Mouse (Mus musculus) limb, embryonic 12.5 days (tissue): ENCODE results near the gene Abtb1. TPM values are rescaled to one million over a fixed set of nuclear protein-coding genes. Genes with fewer than 3 reads are reported as not detected.

Source experiments
- ATAC-seq: fragments of 200-750 bp; cut with Nextera tagmentation; 2 replicates; pipeline ENCODE4 v1.8.0; 2017; ENCODE audit warnings: low read depth, moderate TSS enrichment; ENCODE audit not compliant: insufficient number of reproducible peaks, insufficient read depth, low FRiP score, low TSS enrichment
- H3K27ac ChIP-seq: fragments of 300-500 bp; sonication (generic); 2 replicates; pipeline ENCODE4 v1.5.1; 2016; ENCODE audit warnings: mild to moderate bottlenecking, moderate library complexity
- H3K27me3 ChIP-seq: fragments of 300-500 bp; sonication (generic); 2 replicates; pipeline ENCODE4 v1.6.1; 2016; ENCODE audit warnings: mild to moderate bottlenecking, moderate library complexity
- H3K36me3 ChIP-seq: fragments of 300-500 bp; sonication (generic); 2 replicates; pipeline ENCODE4 v1.6.1; 2016; ENCODE audit warnings: mild to moderate bottlenecking, moderate library complexity
- H3K4me1 ChIP-seq: fragments of 300-500 bp; sonication (generic); replicated peaks from 2 replicates; pipeline ENCODE4 v1.6.1; 2016
- H3K4me2 ChIP-seq: fragments of 300-500 bp; sonication (generic); 2 replicates; pipeline ENCODE4 v1.6.1; 2016; ENCODE audit warnings: mild to moderate bottlenecking, moderate library complexity
- H3K4me3 ChIP-seq: fragments of 300-500 bp; sonication (generic); replicated peaks from 2 replicates; pipeline ENCODE4 v1.5.1; 2016; ENCODE audit warnings: mild to moderate bottlenecking
- H3K9ac ChIP-seq: fragments of 300-500 bp; sonication (generic); replicated peaks from 2 replicates; pipeline ENCODE4 v1.6.1; 2016; ENCODE audit warnings: mild to moderate bottlenecking, moderate library complexity
- H3K9me3 ChIP-seq: fragments of 300-500 bp; sonication (generic); 2 replicates; pipeline ENCODE4 v1.6.1; 2016; ENCODE audit warnings: mild to moderate bottlenecking, moderate library complexity
- WGBS: fragments of 180-500 bp; shearing (Covaris S2); methylation state at CpG from one replicate; pipeline ENCODE4 v1.1.7; 2016; 5-methylcytosine and 5-hydroxymethylcytosine counted together
- polyA plus RNA-seq: library from polyadenylated mRNA; unstranded; fragments of >200 nt; fragmentation: Nextera tagmentation; extraction: Ambion mirVana; gene quantifications from 2 replicates; pipeline ENCODE4 v1.2.1, GENCODE M21; 2016

Gene Abtb1
- polyA plus RNA-seq, 1 experiment from 2014 or later: 24.6 TPM

- 3% methylated on average over 61 of the region's 74 CpGs for WGBS
- Histone ChIP-seq H3K4me2 (peak overlapping the region; percentile 96), H3K36me3 (no peaks in the 10 kb centered on the region), H3K9ac (peak overlapping the region; percentile 91), H3K4me3 (peak overlapping the region; percentile 88), H3K9me3 (no peaks in the 10 kb centered on the region), H3K27me3 (peaks cover 14% of the 10 kb centered on the region), H3K4me1 (peaks cover 26% of the 10 kb centered on the region), H3K27ac (no peak overlapping the region)
- ATAC-seq: peak; percentile 52
These were observed 32.4 kb upstream of the Abtb1 start for GRCm38 (mm10) chr6:88873965-88874867.

- Histone ChIP-seq H3K36me3 (no peaks in the 10 kb centered on the region), H3K9me3 (no peaks in the 10 kb centered on the region), H3K9ac (no peak overlapping the region), H3K4me1 (peaks cover 26% of the 10 kb centered on the region), H3K27ac (no peak overlapping the region), H3K4me2 (peak overlapping the region; percentile 96), H3K4me3 (no peak overlapping the region), H3K27me3 (peaks cover 14% of the 10 kb centered on the region)
- 41% methylated on average over 7 of the region's 7 CpGs for WGBS
- ATAC-seq: no peak
These were observed 31.0 kb upstream of the Abtb1 start for GRCm38 (mm10) chr6:88872811-88873210.

- no peak overlapping the region for H3K9ac ChIP-seq
- H3K4me3 ChIP-seq: no peak overlapping the region
- H3K27ac ChIP-seq: no peak overlapping the region
- 51% methylated on average over 8 of the region's 8 CpGs for WGBS
- H3K27me3 ChIP-seq: peaks cover 14% of the 10 kb centered on the region
- no peaks in the 10 kb centered on the region for H3K9me3 ChIP-seq
- H3K4me2 ChIP-seq: no peak overlapping the region
- no peak for ATAC-seq
- H3K4me1 ChIP-seq: peaks cover 26% of the 10 kb centered on the region
- H3K36me3 ChIP-seq: no peaks in the 10 kb centered on the region
These were observed 29.8 kb upstream of the Abtb1 start for GRCm38 (mm10) chr6:88871546-88871945.

- Histone ChIP-seq H3K27me3 (peaks cover 14% of the 10 kb centered on the region), H3K9me3 (no peaks in the 10 kb centered on the region), H3K4me3 (no peak overlapping the region), H3K4me1 (peaks cover 26% of the 10 kb centered on the region), H3K9ac (no peak overlapping the region), H3K36me3 (no peaks in the 10 kb centered on the region), H3K27ac (no peak overlapping the region), H3K4me2 (no peak overlapping the region)
- ATAC-seq: no peak
- WGBS: 74% methylated on average over 4 of the region's 4 CpGs
These were observed 28.8 kb upstream of the Abtb1 start for GRCm38 (mm10) chr6:88870594-88870993.

GRCm38 (mm10) chr6:88869459-88869858 lies 27.7 kb upstream of the Abtb1 start:
- Histone ChIP-seq H3K27me3 (peaks cover 14% of the 10 kb centered on the region), H3K9ac (no peak overlapping the region), H3K4me1 (peaks cover 24% of the 10 kb centered on the region), H3K9me3 (no peaks in the 10 kb centered on the region), H3K36me3 (peaks cover 7% of the 10 kb centered on the region), H3K4me2 (no peak overlapping the region), H3K4me3 (no peak overlapping the region), H3K27ac (no peak overlapping the region)
- no peak for ATAC-seq
- 89% methylated on average over 7 of the region's 7 CpGs for WGBS

GRCm38 (mm10) chr6:88865704-88866103 lies 23.9 kb upstream of the Abtb1 start:
- Histone ChIP-seq H3K9me3 (no peaks in the 10 kb centered on the region; the same call in 1 of the 2 replicates), H3K9ac (no peak overlapping the region), H3K4me1 (no peaks in the 10 kb centered on the region), H3K4me2 (no peak overlapping the region), H3K36me3 (peaks cover 39% of the 10 kb centered on the region), H3K27me3 (no peaks in the 10 kb centered on the region), H3K4me3 (no peak overlapping the region), H3K27ac (no peak overlapping the region)
- WGBS: 84% methylated on average over 7 of the region's 7 CpGs
- ATAC-seq: no peak

GRCm38 (mm10) chr6:88860914-88861313 lies 19.1 kb upstream of the Abtb1 start:
- Histone ChIP-seq H3K9ac (no peak overlapping the region), H3K4me1 (no peaks in the 10 kb centered on the region), H3K4me3 (no peak overlapping the region), H3K27ac (no peak overlapping the region), H3K9me3 (no peaks in the 10 kb centered on the region; the same call in 1 of the 2 replicates), H3K36me3 (peaks cover 49% of the 10 kb centered on the region), H3K27me3 (no peaks in the 10 kb centered on the region), H3K4me2 (no peak overlapping the region)
- no peak for ATAC-seq
- 24% methylated on average over 2 of the region's 2 CpGs for WGBS

GRCm38 (mm10) chr6:88858341-88858740 lies 16.6 kb upstream of the Abtb1 start:
- Histone ChIP-seq H3K36me3 (peaks cover 35% of the 10 kb centered on the region), H3K4me2 (no peak overlapping the region), H3K9ac (no peak overlapping the region), H3K9me3 (no peaks in the 10 kb centered on the region; the same call in 1 of the 2 replicates), H3K4me1 (no peaks in the 10 kb centered on the region), H3K4me3 (no peak overlapping the region), H3K27me3 (no peaks in the 10 kb centered on the region), H3K27ac (no peak overlapping the region)
- WGBS: 58% methylated on average over 7 of the region's 7 CpGs
- ATAC-seq: no peak

GRCm38 (mm10) chr6:88857830-88858229 lies 16.0 kb upstream of the Abtb1 start:
- no peaks in the 10 kb centered on the region for H3K27me3 ChIP-seq
- no peak for ATAC-seq
- no peaks in the 10 kb centered on the region for H3K4me1 ChIP-seq
- no peak overlapping the region for H3K9ac ChIP-seq
- H3K9me3 ChIP-seq: no peaks in the 10 kb centered on the region; the same call in 1 of the 2 replicates
- H3K4me3 ChIP-seq: no peak overlapping the region
- H3K4me2 ChIP-seq: no peak overlapping the region
- no peak overlapping the region for H3K27ac ChIP-seq
- 81% methylated on average over 6 of the region's 6 CpGs for WGBS
- peaks cover 30% of the 10 kb centered on the region for H3K36me3 ChIP-seq

- Histone ChIP-seq H3K4me3 (no peak overlapping the region), H3K36me3 (peaks cover 25% of the 10 kb centered on the region), H3K27ac (no peak overlapping the region), H3K27me3 (no peaks in the 10 kb centered on the region), H3K9ac (no peak overlapping the region), H3K4me2 (no peak overlapping the region), H3K4me1 (no peaks in the 10 kb centered on the region), H3K9me3 (no peaks in the 10 kb centered on the region; the same call in 1 of the 2 replicates)
- WGBS: 55% methylated on average over 9 of the region's 9 CpGs
- no peak for ATAC-seq
These were observed 15.5 kb upstream of the Abtb1 start for GRCm38 (mm10) chr6:88857249-88857648.

- H3K4me2 ChIP-seq: no peak overlapping the region
- no peak overlapping the region for H3K27ac ChIP-seq
- WGBS: 19% methylated on average over 5 of the region's 5 CpGs
- no peaks in the 10 kb centered on the region for H3K27me3 ChIP-seq
- H3K9me3 ChIP-seq: peaks cover 3% of the 10 kb centered on the region; the same call in 1 of the 2 replicates
- H3K9ac ChIP-seq: no peak overlapping the region
- peaks cover 13% of the 10 kb centered on the region for H3K36me3 ChIP-seq
- peak; percentile 35; the same call in 1 of the 2 replicates for ATAC-seq
- H3K4me1 ChIP-seq: no peaks in the 10 kb centered on the region
- H3K4me3 ChIP-seq: no peak overlapping the region
These were observed 13.9 kb upstream of the Abtb1 start for GRCm38 (mm10) chr6:88855636-88856035.
